Mouse (Mus musculus): ENCODE measurements around the gene Gm7173. TPM values are rescaled to one million over a fixed set of nuclear protein-coding genes. Genes with fewer than 3 reads are reported as not detected.

Gene Gm7173
- not detected in 2 replicates for polyA plus RNA-seq (2015; fragmentation: Nextera tagmentation; extraction: Ambion mirVana)

GRCm38 (mm10) chrX:79516977-79517645, at the start of gene Gm7173:
Gene Gm7173 (minus strand): TSS chrX:79517285.
- ATAC-seq (peak; percentile 62), DNase-seq (peak; percentile 13)
- H3K9ac ChIP-seq (replicated peaks), result no peak within 1 kb of the TSS
- H3K4me1 ChIP-seq (ENCODE audit: insufficient read depth), result no peaks in the 10 kb centered on the region
- H3K4me3 ChIP-seq (ENCODE audit: low read depth, low read length), result peak within 1 kb of the TSS; percentile 22; the same call in 1 of the 2 replicates
- H3K9me3 ChIP-seq (ENCODE audit: low read length), result no peaks in the 10 kb centered on the region
- H3K27ac ChIP-seq (ENCODE audit: low read depth), result no peak within 1 kb of the TSS
- H3K36me3 ChIP-seq (replicated peaks; ENCODE audit: insufficient read depth, low read length), result no peaks in the 10 kb centered on the region
- peak within 1 kb of the TSS; percentile 49 for H3K4me2 ChIP-seq (ENCODE audit: low read depth, low read length)
- H3K27me3 ChIP-seq (ENCODE audit: insufficient read depth, low read length), result no peaks in the 10 kb centered on the region
- no peak for TF ChIP-seq CTCF (IDR thresholded peaks at IDR 0.05; ENCODE audit: low read depth)
- no peak for TF ChIP-seq EP300 (IDR thresholded peaks at IDR 0.05; ENCODE audit: low read depth)
- WGBS (ENCODE audit: insufficient replicate concordance), result 18% methylated on average over 23 of the region's 23 CpGs

GRCm38 (mm10) chrX:79517646-79518016, 546 bp upstream of the Gm7173 start:
- no peak for DNase-seq
- Histone ChIP-seq H3K9ac (replicated peaks) (no peak overlapping the region), H3K9me3 (ENCODE audit: low read length) (no peaks in the 10 kb centered on the region), H3K4me3 (ENCODE audit: low read depth, low read length) (no peak overlapping the region), H3K27ac (ENCODE audit: low read depth) (no peak overlapping the region), H3K36me3 (replicated peaks; ENCODE audit: insufficient read depth, low read length) (no peaks in the 10 kb centered on the region), H3K4me1 (ENCODE audit: insufficient read depth) (no peaks in the 10 kb centered on the region), H3K27me3 (ENCODE audit: insufficient read depth, low read length) (no peaks in the 10 kb centered on the region), H3K4me2 (ENCODE audit: low read depth, low read length) (peak overlapping the region; percentile 49; the same call in 1 of the 2 replicates)
- 71% methylated on average over 1 of the region's 1 CpGs for WGBS (ENCODE audit: insufficient replicate concordance)
- no peak for TF ChIP-seq CTCF (IDR thresholded peaks at IDR 0.05; ENCODE audit: low read depth)
- no peak for TF ChIP-seq EP300 (IDR thresholded peaks at IDR 0.05; ENCODE audit: low read depth)
- ATAC-seq, result no peak

GRCm38 (mm10) chrX:79316790-79317189, 200.3 kb downstream of the Gm7173 start:
- no peak for DNase-seq
- Histone ChIP-seq H3K4me3 (ENCODE audit: low read depth, low read length) (no peak overlapping the region), H3K9ac (replicated peaks) (no peak overlapping the region), H3K4me2 (ENCODE audit: low read depth, low read length) (no peak overlapping the region), H3K27ac (ENCODE audit: low read depth) (no peak overlapping the region), H3K27me3 (ENCODE audit: insufficient read depth, low read length) (no peaks in the 10 kb centered on the region), H3K36me3 (replicated peaks; ENCODE audit: insufficient read depth, low read length) (no peaks in the 10 kb centered on the region), H3K4me1 (ENCODE audit: insufficient read depth) (no peaks in the 10 kb centered on the region), H3K9me3 (ENCODE audit: low read length) (no peaks in the 10 kb centered on the region)
- no peak for ATAC-seq
- TF ChIP-seq CTCF (IDR thresholded peaks at IDR 0.05; ENCODE audit: low read depth) (no peak), EP300 (IDR thresholded peaks at IDR 0.05; ENCODE audit: low read depth) (no peak)

Other genes starting within 250 kb of the Gm7173 start
- gene Mageb16, start 154.2 kb upstream of the Gm7173 start, polyA plus RNA-seq (2015; fragmentation: Nextera tagmentation; extraction: Ambion mirVana), result 0.85 TPM in 2 replicates